Mouse (Mus musculus): ENCODE data around the gene Tprkb. TPM values are rescaled to one million over a fixed set of nuclear protein-coding genes. Genes with fewer than 3 reads are reported as not detected.
"Not testable (repeated sequence)": the region's sequence is repeated elsewhere in the genome, so short reads cannot be mapped to it uniquely, and the experiment has no call there.

The Tprkb gene
- polyA plus RNA-seq (2015; fragmentation: Nextera tagmentation; extraction: Ambion mirVana) = 39.3 and 41.8 TPM in 2 replicates

GRCm38 (mm10) chr6:85911587-85911986 lies at the start of gene Tprkb:
Gene Tprkb (plus strand): TSS chr6:85911865.
- Histone ChIP-seq H3K27ac (no peak within 1 kb of the TSS), H3K4me1 (replicated peaks) (peaks cover 6% of the 10 kb centered on the region; the same call in 1 of the 2 replicates), H3K4me2 (replicated peaks) (no peak within 1 kb of the TSS), H3K4me3 (replicated peaks) (no peak within 1 kb of the TSS), H3K9me3 (no peaks in the 10 kb centered on the region), H3K27me3 (replicated peaks) (no peaks in the 10 kb centered on the region), H3K36me3 (no peaks in the 10 kb centered on the region), H3K9ac (no peak within 1 kb of the TSS)
- no peak for ATAC-seq
- WGBS = 79% methylated on average over 3 of the region's 3 CpGs

DNA sequence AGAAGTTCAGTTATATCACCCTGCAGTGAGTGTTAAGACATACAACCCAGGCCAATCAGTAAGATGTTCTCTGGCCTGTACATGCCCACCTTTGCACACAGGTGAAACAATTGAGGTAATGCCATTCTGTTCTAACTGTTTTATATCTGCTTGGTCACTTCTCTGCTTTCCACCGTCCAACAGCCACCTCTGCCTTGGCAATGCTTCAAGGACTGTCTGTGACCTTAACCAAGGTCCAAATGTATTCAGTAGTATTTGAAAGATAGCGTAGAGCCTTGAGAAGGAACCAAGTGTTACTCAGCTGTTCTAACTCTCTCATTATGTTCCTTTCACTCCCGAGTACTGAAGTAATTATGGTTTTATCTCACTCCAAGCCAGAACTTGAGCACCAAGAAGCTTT lies 49.1 kb upstream of the Tprkb start:
- no peak overlapping the region for H3K4me3 ChIP-seq (replicated peaks)
- no peak overlapping the region for H3K4me2 ChIP-seq (replicated peaks)
- no peaks in the 10 kb centered on the region for H3K36me3 ChIP-seq
- H3K27me3 ChIP-seq (replicated peaks) = no peaks in the 10 kb centered on the region
- H3K9me3 ChIP-seq = no peaks in the 10 kb centered on the region
- H3K9ac ChIP-seq = no peak overlapping the region
- no peak overlapping the region for H3K27ac ChIP-seq
- no peaks in the 10 kb centered on the region for H3K4me1 ChIP-seq (replicated peaks)
- WGBS = 77% methylated on average over 3 of the region's 3 CpGs
- no peak for ATAC-seq

DNA sequence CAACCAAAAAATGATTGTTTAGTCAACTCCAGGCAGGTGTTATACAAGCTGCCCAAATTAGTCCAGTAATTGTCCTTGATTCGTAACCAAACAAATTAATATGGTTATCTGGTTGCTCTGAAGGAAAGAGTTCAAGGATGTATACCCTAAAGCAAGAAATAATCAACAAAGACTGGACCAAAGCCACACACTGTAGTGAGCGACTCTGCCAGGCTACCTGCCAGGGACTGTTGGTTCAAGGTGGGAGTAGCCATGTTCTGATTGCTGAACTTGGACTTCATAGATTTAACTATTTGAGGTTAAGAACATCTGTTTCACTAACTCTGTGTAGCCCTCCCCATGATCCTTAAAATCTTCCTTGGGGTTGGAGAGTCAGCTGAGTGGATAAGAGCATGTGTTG lies 48.5 kb upstream of the Tprkb start:
- Histone ChIP-seq H3K27me3 (replicated peaks) (no peaks in the 10 kb centered on the region), H3K27ac (no peak overlapping the region), H3K36me3 (no peaks in the 10 kb centered on the region), H3K4me2 (replicated peaks) (no peak overlapping the region), H3K9ac (no peak overlapping the region), H3K9me3 (no peaks in the 10 kb centered on the region), H3K4me1 (replicated peaks) (no peaks in the 10 kb centered on the region), H3K4me3 (replicated peaks) (no peak overlapping the region)
- no peak for ATAC-seq
- 71% methylated on average over 2 of the region's 2 CpGs for WGBS

- H3K9ac ChIP-seq = no peak overlapping the region
- no peaks in the 10 kb centered on the region for H3K9me3 ChIP-seq
- H3K27me3 ChIP-seq (replicated peaks) = no peaks in the 10 kb centered on the region
- H3K4me2 ChIP-seq (replicated peaks) = no peak overlapping the region
- no peaks in the 10 kb centered on the region for H3K4me1 ChIP-seq (replicated peaks)
- no peak overlapping the region for H3K4me3 ChIP-seq (replicated peaks)
- no peak for ATAC-seq
- H3K27ac ChIP-seq = no peak overlapping the region
- 79% methylated on average over 2 of the region's 2 CpGs for WGBS
- H3K36me3 ChIP-seq = no peaks in the 10 kb centered on the region
Observed at GRCm38 (mm10) chr6:85863840-85864239, 47.8 kb upstream of the Tprkb start.

GRCm38 (mm10) chr6:85864900-85865639 lies 46.6 kb upstream of the Tprkb start:
- H3K9me3 ChIP-seq; H3K4me2 ChIP-seq (replicated peaks); H3K9ac ChIP-seq; ATAC-seq; H3K27me3 ChIP-seq (replicated peaks); H3K4me3 ChIP-seq (replicated peaks); H3K36me3 ChIP-seq; H3K4me1 ChIP-seq (replicated peaks); H3K27ac ChIP-seq: not testable (repeated sequence)
- WGBS = 65% methylated on average over 6 of the region's 7 CpGs

GRCm38 (mm10) chr6:85866166-85866565 lies 45.5 kb upstream of the Tprkb start:
- H3K27ac ChIP-seq; H3K9me3 ChIP-seq; ATAC-seq; H3K4me1 ChIP-seq (replicated peaks); H3K9ac ChIP-seq; H3K27me3 ChIP-seq (replicated peaks); H3K4me3 ChIP-seq (replicated peaks); H3K4me2 ChIP-seq (replicated peaks); H3K36me3 ChIP-seq: not testable (repeated sequence)
- 91% methylated on average over 3 of the region's 3 CpGs for WGBS

GRCm38 (mm10) chr6:85866995-85867394 lies 44.7 kb upstream of the Tprkb start:
- not testable (repeated sequence) for H3K36me3 ChIP-seq; H3K27ac ChIP-seq; H3K4me2 ChIP-seq (replicated peaks); H3K9me3 ChIP-seq; H3K4me3 ChIP-seq (replicated peaks); H3K9ac ChIP-seq; ATAC-seq; H3K27me3 ChIP-seq (replicated peaks); H3K4me1 ChIP-seq (replicated peaks)
- 73% methylated on average over 1 of the region's 1 CpGs for WGBS

- WGBS = 80% methylated on average over 8 of the region's 8 CpGs
Observed at GRCm38 (mm10) chr6:85867726-85868690, 43.7 kb upstream of the Tprkb start.

DNA sequence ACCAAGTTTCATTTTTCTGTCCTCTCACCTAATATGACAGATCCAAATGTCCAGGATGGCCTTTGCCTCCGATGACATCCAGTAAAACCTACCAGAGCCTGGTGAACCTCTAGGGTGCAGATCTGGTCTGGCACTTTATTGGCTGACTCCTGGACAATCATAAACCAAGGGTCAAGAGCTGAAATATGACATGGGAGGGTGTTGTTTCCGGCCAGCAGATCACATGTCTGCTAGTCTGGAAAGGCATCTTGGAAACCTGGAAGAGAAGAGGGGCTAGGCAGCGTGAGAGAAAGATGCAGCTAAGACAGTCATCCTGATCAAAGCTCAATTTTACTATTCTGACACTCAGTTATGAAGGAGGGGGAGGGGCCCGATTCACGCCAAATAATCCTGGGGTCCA lies 42.7 kb upstream of the Tprkb start, which contains the start of gene Nat8f2:
Gene Nat8f2 (minus strand): TSS at position 153 of the 400 bp plus-strand sequence.
- not testable (repeated sequence) for H3K9ac ChIP-seq; H3K9me3 ChIP-seq; H3K36me3 ChIP-seq; H3K4me2 ChIP-seq (replicated peaks); H3K27ac ChIP-seq; ATAC-seq; H3K4me3 ChIP-seq (replicated peaks); H3K4me1 ChIP-seq (replicated peaks); H3K27me3 ChIP-seq (replicated peaks)
- WGBS = 71% methylated on average over 5 of the region's 5 CpGs

More at GRCm38 (mm10) chr6:85867726-85868690, 43.7 kb upstream of the Tprkb start:
- Histone ChIP-seq H3K4me2 (replicated peaks) (no peak overlapping the region), H3K4me1 (replicated peaks) (no peaks in the 10 kb centered on the region), H3K4me3 (replicated peaks) (no peak overlapping the region), H3K9me3 (no peaks in the 10 kb centered on the region), H3K9ac (no peak overlapping the region), H3K27me3 (replicated peaks) (no peaks in the 10 kb centered on the region), H3K27ac (no peak overlapping the region), H3K36me3 (no peaks in the 10 kb centered on the region)
- ATAC-seq = no peak

DNA sequence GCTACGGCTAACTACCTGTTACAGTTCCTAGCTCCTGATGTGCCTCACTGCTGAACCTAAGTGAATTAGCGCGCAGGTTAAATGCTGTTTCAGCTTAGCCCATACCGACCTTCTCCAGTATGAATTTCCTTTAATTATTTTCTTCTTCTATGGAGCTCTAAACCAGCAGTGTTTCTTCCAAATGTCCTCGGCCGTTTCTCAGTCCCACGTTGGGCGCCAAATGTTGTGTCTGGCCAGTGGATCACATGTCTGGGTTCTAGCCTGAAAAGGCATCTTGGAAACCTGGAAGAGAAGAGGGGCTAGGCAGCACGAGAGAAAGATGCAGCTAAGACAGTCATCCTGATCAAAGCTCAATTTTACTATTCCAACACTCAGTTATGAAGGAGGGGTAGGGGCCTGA lies 28.4 kb upstream of the Tprkb start:
- H3K4me2 ChIP-seq (replicated peaks); H3K4me3 ChIP-seq (replicated peaks); ATAC-seq; H3K9ac ChIP-seq; H3K36me3 ChIP-seq; H3K27me3 ChIP-seq (replicated peaks); H3K4me1 ChIP-seq (replicated peaks); H3K9me3 ChIP-seq; H3K27ac ChIP-seq: not testable (repeated sequence)
- 93% methylated on average over 9 of the region's 9 CpGs for WGBS

DNA sequence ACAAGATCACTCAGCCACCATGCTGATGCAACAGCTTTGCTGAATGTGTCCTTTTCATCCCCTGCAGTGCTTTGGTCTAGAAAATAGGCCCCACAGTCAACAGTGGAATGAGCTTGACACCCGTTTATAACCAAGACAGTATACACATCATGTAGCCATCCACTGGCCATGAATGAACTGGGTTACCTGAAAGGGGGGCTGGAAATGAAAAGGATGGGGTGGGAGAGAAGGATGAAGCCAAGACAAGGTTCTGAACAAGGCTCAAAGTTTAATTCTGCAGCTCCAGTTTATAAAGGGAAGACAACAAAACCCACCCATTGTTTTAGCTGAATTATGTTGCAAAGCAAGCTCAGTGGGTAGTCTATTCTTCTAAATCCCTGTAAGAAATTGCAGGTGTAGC lies 27.4 kb upstream of the Tprkb start:
- ATAC-seq = no peak
- no peak overlapping the region for H3K4me2 ChIP-seq (replicated peaks)
- H3K36me3 ChIP-seq = no peaks in the 10 kb centered on the region
- no peaks in the 10 kb centered on the region for H3K4me1 ChIP-seq (replicated peaks)
- no peak overlapping the region for H3K9ac ChIP-seq
- H3K9me3 ChIP-seq = peaks cover 8% of the 10 kb centered on the region; the same call in 1 of the 2 replicates
- H3K27ac ChIP-seq = no peak overlapping the region
- H3K4me3 ChIP-seq (replicated peaks) = no peak overlapping the region
- 87% methylated on average over 1 of the region's 1 CpGs for WGBS
- H3K27me3 ChIP-seq (replicated peaks) = no peaks in the 10 kb centered on the region

GRCm38 (mm10) chr6:85888961-85889360 lies 22.7 kb upstream of the Tprkb start:
- Histone ChIP-seq H3K27me3 (replicated peaks) (no peaks in the 10 kb centered on the region), H3K4me3 (replicated peaks) (no peak overlapping the region), H3K36me3 (no peaks in the 10 kb centered on the region), H3K4me1 (replicated peaks) (no peaks in the 10 kb centered on the region), H3K27ac (no peak overlapping the region), H3K9me3 (peaks cover under 1% of the 10 kb centered on the region; the same call in 1 of the 2 replicates), H3K9ac (no peak overlapping the region), H3K4me2 (replicated peaks) (no peak overlapping the region)
- WGBS = 93% methylated on average over 2 of the region's 2 CpGs
- no peak for ATAC-seq
